Mouse (Mus musculus): ENCODE measurements around the gene Nhsl1. TPM values are rescaled to one million over a fixed set of nuclear protein-coding genes. Genes with fewer than 3 reads are reported as not detected.

Nhsl1 gene
- polyA plus RNA-seq, 1 experiment from 2014 or later = 11.7 TPM

GRCm38 (mm10) chr10:18561445-18561844, 242.7 kb downstream of the Nhsl1 start:
- no peak for ATAC-seq (replicated peaks; ENCODE audit: extremely low read depth, insufficient read depth, low FRiP score)
- peaks cover 2% of the 10 kb centered on the region; the same call in 1 of the 2 replicates for H3K27me3 ChIP-seq (ENCODE audit: control insufficient read depth, insufficient read depth, low read length)
- H3K27ac ChIP-seq (ENCODE audit: low read length) = no peak overlapping the region
- H3K4me3 ChIP-seq (ENCODE audit: low read length) = no peak overlapping the region
- no peaks in the 10 kb centered on the region for H3K36me3 ChIP-seq (ENCODE audit: control insufficient read depth, insufficient read depth)
- no peak overlapping the region for H3K4me2 ChIP-seq (ENCODE audit: low read depth, low read length)
- no peaks in the 10 kb centered on the region for H3K4me1 ChIP-seq (ENCODE audit: control insufficient read depth, insufficient read depth, low read length)
- no peak overlapping the region for H3K9ac ChIP-seq (ENCODE audit: low read length)
- 44% methylated on average over 5 of the region's 5 CpGs for WGBS
- no peaks in the 10 kb centered on the region for H3K9me3 ChIP-seq (replicated peaks; ENCODE audit: control insufficient read depth, low read length)

GRCm38 (mm10) chr10:18562940-18563339, 244.2 kb downstream of the Nhsl1 start:
- Histone ChIP-seq H3K27me3 (ENCODE audit: control insufficient read depth, insufficient read depth, low read length) (peaks cover 2% of the 10 kb centered on the region; the same call in 1 of the 2 replicates), H3K4me2 (ENCODE audit: low read depth, low read length) (no peak overlapping the region), H3K27ac (ENCODE audit: low read length) (no peak overlapping the region), H3K9me3 (replicated peaks; ENCODE audit: control insufficient read depth, low read length) (no peaks in the 10 kb centered on the region), H3K4me1 (ENCODE audit: control insufficient read depth, insufficient read depth, low read length) (no peaks in the 10 kb centered on the region), H3K36me3 (ENCODE audit: control insufficient read depth, insufficient read depth) (no peaks in the 10 kb centered on the region), H3K9ac (ENCODE audit: low read length) (no peak overlapping the region), H3K4me3 (ENCODE audit: low read length) (no peak overlapping the region)
- 8% methylated on average over 4 of the region's 4 CpGs for WGBS
- no peak for ATAC-seq (replicated peaks; ENCODE audit: extremely low read depth, insufficient read depth, low FRiP score)

GRCm38 (mm10) chr10:18572581-18572980, 253.8 kb downstream of the Nhsl1 start:
- no peak overlapping the region for H3K4me3 ChIP-seq (ENCODE audit: low read length)
- no peaks in the 10 kb centered on the region for H3K27me3 ChIP-seq (ENCODE audit: control insufficient read depth, insufficient read depth, low read length)
- H3K4me2 ChIP-seq (ENCODE audit: low read depth, low read length) = no peak overlapping the region
- no peak overlapping the region for H3K9ac ChIP-seq (ENCODE audit: low read length)
- no peak overlapping the region for H3K27ac ChIP-seq (ENCODE audit: low read length)
- WGBS = 57% methylated on average over 2 of the region's 2 CpGs
- ATAC-seq (replicated peaks; ENCODE audit: extremely low read depth, insufficient read depth, low FRiP score) = no peak
- H3K4me1 ChIP-seq (ENCODE audit: control insufficient read depth, insufficient read depth, low read length) = no peaks in the 10 kb centered on the region
- peaks cover 4% of the 10 kb centered on the region; the same call in 1 of the 2 replicates for H3K9me3 ChIP-seq (replicated peaks; ENCODE audit: control insufficient read depth, low read length)
- no peaks in the 10 kb centered on the region for H3K36me3 ChIP-seq (ENCODE audit: control insufficient read depth, insufficient read depth)

Other genes with a start within 250 kb of the Nhsl1 start
- gene Ect2l, start 108.1 kb upstream of the Nhsl1 start, polyA plus RNA-seq (2015; fragmentation: Nextera tagmentation; extraction: Ambion mirVana) = 0.27 and 0.32 TPM in 2 replicates
- gene Ccdc28a, start 84.0 kb upstream of the Nhsl1 start, polyA plus RNA-seq (2015; fragmentation: Nextera tagmentation; extraction: Ambion mirVana) = 8.6 and 10.9 TPM in 2 replicates
- 11.9 and 12.8 TPM in 2 replicates for gene Hebp2, start 227.1 kb downstream of the Nhsl1 start, polyA plus RNA-seq (2015; fragmentation: Nextera tagmentation; extraction: Ambion mirVana)